Mouse (Mus musculus) layer of hippocampus, adult 11-12 months (tissue): Measurements from ENCODE around the gene L3mbtl1.
A peak's percentile ranks its signal among the peaks of the same experiment; 100 is the strongest.

Experiments used
- DNase-seq: peaks from one replicate; pipeline ENCODE4 v3.0.0; 2022; ENCODE audit warnings: low spot score

The L3mbtl1 gene

GRCm38 (mm10) chr2:162943931-162944330 is 659 bp downstream of the L3mbtl1 start:
- DNase-seq = no peak

- no peak for DNase-seq
These were observed 3.7 kb downstream of the L3mbtl1 start for GRCm38 (mm10) chr2:162946964-162947363.

GRCm38 (mm10) chr2:162947736-162948135 is 4.5 kb downstream of the L3mbtl1 start:
- no peak for DNase-seq

- no peak for DNase-seq
These were observed 4.9 kb downstream of the L3mbtl1 start for GRCm38 (mm10) chr2:162948221-162948620.

- DNase-seq = no peak
These were observed 7.5 kb downstream of the L3mbtl1 start for GRCm38 (mm10) chr2:162950776-162951175.

GRCm38 (mm10) chr2:162956843-162957242 is 13.6 kb downstream of the L3mbtl1 start:
- DNase-seq = no peak

GRCm38 (mm10) chr2:162961321-162961720 is 18.0 kb downstream of the L3mbtl1 start:
- no peak for DNase-seq

GRCm38 (mm10) chr2:162966734-162967133 is 23.5 kb downstream of the L3mbtl1 start:
- DNase-seq = no peak

GRCm38 (mm10) chr2:162968357-162968756 is 25.1 kb downstream of the L3mbtl1 start:
- DNase-seq = no peak

GRCm38 (mm10) chr2:162969101-162969500 is 25.8 kb downstream of the L3mbtl1 start:
- DNase-seq = no peak

GRCm38 (mm10) chr2:162970896-162971295 is 27.6 kb downstream of the L3mbtl1 start:
- no peak for DNase-seq

- no peak for DNase-seq
These were observed 29.5 kb downstream of the L3mbtl1 start for GRCm38 (mm10) chr2:162972752-162973151.

- DNase-seq = no peak
These were observed 29.9 kb downstream of the L3mbtl1 start for GRCm38 (mm10) chr2:162973206-162973605.

- DNase-seq = no peak
These were observed 30.4 kb downstream of the L3mbtl1 start for GRCm38 (mm10) chr2:162973637-162974036.

- DNase-seq = peak; percentile 66
These were observed 32.0 kb downstream of the L3mbtl1 start for GRCm38 (mm10) chr2:162975157-162975775.

- no peak for DNase-seq
These were observed 32.7 kb downstream of the L3mbtl1 start for GRCm38 (mm10) chr2:162976001-162976400.

- no peak for DNase-seq
These were observed 41.1 kb downstream of the L3mbtl1 start for GRCm38 (mm10) chr2:162984381-162984780.

- no peak for DNase-seq
These were observed 42.7 kb downstream of the L3mbtl1 start for GRCm38 (mm10) chr2:162985923-162986322.

GRCm38 (mm10) chr2:162986764-162987163 is 43.5 kb downstream of the L3mbtl1 start:
- no peak for DNase-seq

- no peak for DNase-seq
These were observed 43.9 kb downstream of the L3mbtl1 start, which contains the start of gene Sgk2 for GRCm38 (mm10) chr2:162987218-162987617. TSS of gene Sgk2 (plus strand) at chr2:162987330.

- DNase-seq = no peak
These were observed 45.0 kb downstream of the L3mbtl1 start for GRCm38 (mm10) chr2:162988235-162988634.

GRCm38 (mm10) chr2:162991394-162992083 is 48.3 kb downstream of the L3mbtl1 start:
- peak; percentile 40 for DNase-seq

GRCm38 (mm10) chr2:162992084-162992437 is 48.8 kb downstream of the L3mbtl1 start:
- DNase-seq = no peak
